Mouse (Mus musculus): ENCODE results near the gene Gm21698. TPM values are rescaled to one million over a fixed set of nuclear protein-coding genes. Genes with fewer than 3 reads are reported as not detected.
"Not testable (repeated sequence)": the region's sequence is repeated elsewhere in the genome, so short reads cannot be mapped to it uniquely, and the experiment has no call there.

Gm21698 gene
- not detected for polyA plus RNA-seq (2017; shearing (Covaris generic))

- not testable (repeated sequence) for ATAC-seq
Observed at GRCm38 (mm10) chr5:25988550-25988949, at the start of gene Gm21698. Gene Gm21698, minus strand, starts transcription at chr5:25988650.

- not testable (repeated sequence) for ATAC-seq
Observed at GRCm38 (mm10) chr5:26022816-26023215, 34.4 kb upstream of the Gm21698 start, which contains the start of gene Gm5862. Gene Gm5862, minus strand, starts transcription at chr5:26022916.

GRCm38 (mm10) chr5:26007697-26008096 lies 19.2 kb upstream of the Gm21698 start:
- ATAC-seq: not testable (repeated sequence)

- ATAC-seq: not testable (repeated sequence)
Observed at GRCm38 (mm10) chr5:26006937-26007695, 18.7 kb upstream of the Gm21698 start.

GRCm38 (mm10) chr5:26004698-26005097 lies 16.2 kb upstream of the Gm21698 start, which contains the start of gene Gm1979:
Gene Gm1979, minus strand, starts transcription at chr5:26004798.
- ATAC-seq: not testable (repeated sequence)

- not testable (repeated sequence) for ATAC-seq
Observed at GRCm38 (mm10) chr5:25972563-25972962, 15.9 kb downstream of the Gm21698 start, which contains the start of gene Gm21680. Gene Gm21680, minus strand, starts transcription at chr5:25972663.

GRCm38 (mm10) chr5:25957050-25957449 lies 31.4 kb downstream of the Gm21698 start:
- not testable (repeated sequence) for ATAC-seq

GRCm38 (mm10) chr5:25956611-25957010 lies 31.8 kb downstream of the Gm21698 start:
- ATAC-seq: not testable (repeated sequence)

GRCm38 (mm10) chr5:25954317-25954716 lies 34.1 kb downstream of the Gm21698 start, which contains the start of gene Gm21671:
Gene Gm21671, minus strand, starts transcription at chr5:25954417.
- not testable (repeated sequence) for ATAC-seq

GRCm38 (mm10) chr5:25945391-25945790 lies 43.1 kb downstream of the Gm21698 start:
- ATAC-seq: not testable (repeated sequence)

- ATAC-seq: not testable (repeated sequence)
Observed at GRCm38 (mm10) chr5:25942281-25942680, 46.2 kb downstream of the Gm21698 start, which contains the start of gene Gm21663. Gene Gm21663, minus strand, starts transcription at chr5:25942381.

Other genes starting within 250 kb of the Gm21698 start
- gene Actr3b, start 228.7 kb downstream of the Gm21698 start, polyA plus RNA-seq (2017; shearing (Covaris generic)): under 1 TPM; 0.28 to 0.48 TPM
- not detected for gene Gm21663, start 46.3 kb downstream of the Gm21698 start, polyA plus RNA-seq (2017; shearing (Covaris generic))
- gene Gm21671, start 34.2 kb downstream of the Gm21698 start, polyA plus RNA-seq (2017; shearing (Covaris generic)): not detected
- gene Gm21680, start 16.0 kb downstream of the Gm21698 start, polyA plus RNA-seq (2017; shearing (Covaris generic)): not detected
- gene Gm1979, start 16.1 kb upstream of the Gm21698 start, polyA plus RNA-seq (2017; shearing (Covaris generic)): not detected
- gene Gm5862, start 34.3 kb upstream of the Gm21698 start, polyA plus RNA-seq (2017; shearing (Covaris generic)): not detected
- not detected for gene Speer4a, start 50.9 kb upstream of the Gm21698 start, polyA plus RNA-seq (2017; shearing (Covaris generic))
- gene Gm7347, start 69.9 kb upstream of the Gm21698 start, polyA plus RNA-seq (2017; shearing (Covaris generic)): not detected
- gene Gm10471, start 100.6 kb upstream of the Gm21698 start, polyA plus RNA-seq (2017; shearing (Covaris generic)): not detected
- gene 5031410I06Rik, start 116.7 kb upstream of the Gm21698 start, polyA plus RNA-seq (2017; shearing (Covaris generic)): not detected
- gene Gm10220, start 132.8 kb upstream of the Gm21698 start, polyA plus RNA-seq (2017; shearing (Covaris generic)): not detected

Data from activated CD4-positive, CD25-positive, alpha-beta regulatory T cell, adult 4 months (primary cell).